Mouse (Mus musculus) pancreas, adult 10 weeks (tissue): ENCODE data around the gene Olfr490. TPM values are rescaled to one million over a fixed set of nuclear protein-coding genes. Genes with fewer than 3 reads are reported as not detected.

Experiments used
- polyA plus RNA-seq: library from polyadenylated mRNA; stranded (reverse); fragments of 350-450 nt; fragmentation: Illumina TruSeq; extraction: RNeasy Lipid Tissue Mini Kit (QIAGEN cat#74804); gene quantifications from one replicate; pipeline ENCODE4 v1.2.3, GENCODE M21; 2015; ENCODE audit warnings: low read depth, low replicate concordance; ENCODE audit not compliant: insufficient read depth

The Olfr490 gene
- not detected for polyA plus RNA-seq

GRCm38 (mm10) chr7:108288834-108289233 lies at the start of gene Olfr490:
Gene Olfr490 (minus strand): TSS chr7:108288934.

GRCm38 (mm10) chr7:108323574-108323973 lies 34.8 kb upstream of the Olfr490 start, which contains the start of gene Olfr492:
Gene Olfr492 (minus strand): TSS chr7:108323674.

GRCm38 (mm10) chr7:108313151-108313550 lies 24.4 kb upstream of the Olfr490 start, which contains the start of gene Olfr491:
Gene Olfr491 (plus strand): TSS chr7:108313451.

GRCm38 (mm10) chr7:108258247-108258646 lies 30.5 kb downstream of the Olfr490 start, which contains the start of gene Olfr488:
Gene Olfr488 (minus strand): TSS chr7:108258347.

Other genes starting within 250 kb of the Olfr490 start
- not detected for gene Olfr479, start 238.2 kb downstream of the Olfr490 start, polyA plus RNA-seq
- not detected for gene Olfr480, start 221.6 kb downstream of the Olfr490 start, polyA plus RNA-seq
- not detected for gene Olfr481, start 209.1 kb downstream of the Olfr490 start, polyA plus RNA-seq
- gene Olfr482, start 191.3 kb downstream of the Olfr490 start, polyA plus RNA-seq = not detected
- gene Olfr483, start 188.1 kb downstream of the Olfr490 start, polyA plus RNA-seq = not detected
- not detected for gene Olfr484, start 161.5 kb downstream of the Olfr490 start, polyA plus RNA-seq
- not detected for gene Olfr485, start 129.1 kb downstream of the Olfr490 start, polyA plus RNA-seq
- not detected for gene Olfr486, start 116.2 kb downstream of the Olfr490 start, polyA plus RNA-seq
- gene Olfr487, start 74.3 kb downstream of the Olfr490 start, polyA plus RNA-seq = not detected
- not detected for gene Olfr488, start 30.6 kb downstream of the Olfr490 start, polyA plus RNA-seq
- gene Olfr491, start 24.5 kb upstream of the Olfr490 start, polyA plus RNA-seq = not detected
- gene Olfr492, start 34.7 kb upstream of the Olfr490 start, polyA plus RNA-seq = not detected
- not detected for gene Olfr493, start 58.0 kb upstream of the Olfr490 start, polyA plus RNA-seq
- gene Olfr494, start 76.4 kb upstream of the Olfr490 start, polyA plus RNA-seq = not detected
- not detected for gene Olfr495, start 104.2 kb upstream of the Olfr490 start, polyA plus RNA-seq
- not detected for gene Olfr497, start 131.5 kb upstream of the Olfr490 start, polyA plus RNA-seq
- not detected for gene Olfr498, start 176.4 kb upstream of the Olfr490 start, polyA plus RNA-seq
- gene Olfr502, start 236.1 kb upstream of the Olfr490 start, polyA plus RNA-seq = not detected